8 mouse cellular contexts compared by ENCODE assay signal in genomic region chr17:88652702-88653374, GRCm38 (mm10). TPM values are rescaled to one million over a fixed set of nuclear protein-coding genes. Genes with fewer than 3 reads are reported as not detected.
A peak's percentile ranks its signal among the peaks of the same experiment; 100 is the strongest.
DNase-seq lines count a peak whose midpoint lies in the region; ATAC-seq and TF ChIP-seq lines count a peak whose summit lies in the region.

No protein-coding gene starts in this region.

- 0 out of 2 replicates have a peak, but pooled peaks cover 3% of the 10 kb centered on the region for H3K27me3 ChIP-seq in heart, embryonic 12.5 days (replicated peaks)
- H3K27me3 ChIP-seq in liver, embryonic 12.5 days (replicated peaks): no peaks in the 10 kb centered on the region
- no peaks in the 10 kb centered on the region for H3K27me3 ChIP-seq in neural tube, embryonic 12.5 days (replicated peaks)
- no peaks in the 10 kb centered on the region for H3K27me3 ChIP-seq in testis, adult 2 months (ENCODE audit: control insufficient read depth, insufficient read depth, low read length)

- no peak overlapping the region for H3K4me2 ChIP-seq in heart, embryonic 12.5 days
- no peak overlapping the region for H3K4me2 ChIP-seq in liver, embryonic 12.5 days
- peak overlapping the region; percentile 19; the same call in 1 of the 2 replicates for H3K4me2 ChIP-seq in neural tube, embryonic 12.5 days (replicated peaks)

- H3K9me3 ChIP-seq in heart, embryonic 12.5 days (replicated peaks): no peaks in the 10 kb centered on the region
- no peaks in the 10 kb centered on the region for H3K9me3 ChIP-seq in liver, embryonic 12.5 days (replicated peaks)
- H3K9me3 ChIP-seq in neural tube, embryonic 12.5 days: no peaks in the 10 kb centered on the region

- TF ChIP-seq CTCF in testis, adult 2 months (IDR thresholded peaks at IDR 0.05; ENCODE audit: control insufficient read depth, insufficient read depth, insufficient replicate concordance, low read depth, low read length): peak; percentile 97

- ATAC-seq in heart, embryonic 12.5 days (ENCODE audit: insufficient number of reproducible peaks, low FRiP score): peak; percentile 44; the same call in 1 of the 2 replicates
- peak; percentile 30; the same call in 1 of the 2 replicates for ATAC-seq in liver, embryonic 12.5 days
- ATAC-seq in neural tube, embryonic 12.5 days (ENCODE audit: low FRiP score, low read depth): peak; percentile 80

- DNase-seq in 416B (ENCODE audit: low read depth): peak; percentile 33
- DNase-seq in adrenal gland, postnatal 10 days: peak; percentile 86
- DNase-seq in embryo, embryonic 9.5 days (ENCODE audit: extremely low spot score): peak; percentile 82
- DNase-seq in kidney, postnatal 14 days: peak; percentile 70

- peaks cover 13% of the 10 kb centered on the region for H3K36me3 ChIP-seq in heart, embryonic 12.5 days
- H3K36me3 ChIP-seq in liver, embryonic 12.5 days: peaks cover 7% of the 10 kb centered on the region; the same call in 1 of the 2 replicates
- no peaks in the 10 kb centered on the region for H3K36me3 ChIP-seq in neural tube, embryonic 12.5 days
- no peaks in the 10 kb centered on the region for H3K36me3 ChIP-seq in testis, adult 2 months (ENCODE audit: control insufficient read depth, insufficient read depth, low read length)

- TF ChIP-seq POLR2A in testis, adult 2 months (IDR thresholded peaks at IDR 0.05; ENCODE audit: control insufficient read depth, low read depth, low read length): no peak

- no peak overlapping the region for H3K9ac ChIP-seq in heart, embryonic 12.5 days
- H3K9ac ChIP-seq in liver, embryonic 12.5 days: no peak overlapping the region
- no peak overlapping the region for H3K9ac ChIP-seq in neural tube, embryonic 12.5 days

- no peak overlapping the region for H3K27ac ChIP-seq in heart, embryonic 12.5 days (ENCODE audit: poor library complexity, severe bottlenecking)
- no peak overlapping the region for H3K27ac ChIP-seq in liver, embryonic 12.5 days
- no peak overlapping the region for H3K27ac ChIP-seq in neural tube, embryonic 12.5 days
- H3K27ac ChIP-seq in testis, adult 2 months (ENCODE audit: control insufficient read depth, insufficient read depth, low read depth, low read length): no peak overlapping the region

- no peak overlapping the region for H3K4me3 ChIP-seq in heart, embryonic 12.5 days
- no peak overlapping the region for H3K4me3 ChIP-seq in liver, embryonic 12.5 days
- H3K4me3 ChIP-seq in neural tube, embryonic 12.5 days: no peak overlapping the region
- H3K4me3 ChIP-seq in testis, adult 2 months (ENCODE audit: control insufficient read depth, low read depth, low read length): peak overlapping the region; percentile 62

- H3K4me1 ChIP-seq in heart, embryonic 12.5 days (replicated peaks): 0 out of 2 replicates have a peak, but pooled peaks cover 5% of the 10 kb centered on the region
- no peaks in the 10 kb centered on the region for H3K4me1 ChIP-seq in liver, embryonic 12.5 days
- H3K4me1 ChIP-seq in neural tube, embryonic 12.5 days: no peaks in the 10 kb centered on the region
- peaks cover 2% of the 10 kb centered on the region; the same call in 1 of the 2 replicates for H3K4me1 ChIP-seq in testis, adult 2 months (ENCODE audit: control insufficient read depth, insufficient read depth, low read length)

- WGBS in heart, embryonic 12.5 days: 21% methylated on average over 21 of the region's 21 CpGs
- WGBS in liver, embryonic 12.5 days (ENCODE audit: insufficient replicate concordance): 22% methylated on average over 21 of the region's 21 CpGs
- WGBS in neural tube, embryonic 12.5 days: 20% methylated on average over 21 of the region's 21 CpGs

RNA-seq across cellular contexts. Expression of gene Gtf2a1l, which starts 15.6 kb away (rescaled TPM):
- not detected for total RNA-seq in adrenal gland, postnatal 10 days (2021)
- 0.17 and 0.20 TPM in 2 replicates for polyA plus RNA-seq in heart, embryonic 12.5 days (2016; fragmentation: Nextera tagmentation; extraction: Ambion mirVana)
- not detected in 2 replicates for polyA plus RNA-seq in liver, embryonic 12.5 days (2016; fragmentation: Nextera tagmentation; extraction: Ambion mirVana)
- polyA plus RNA-seq in neural tube, embryonic 12.5 days (2016; fragmentation: Nextera tagmentation; extraction: Ambion mirVana): 0.17 and 0.18 TPM in 2 replicates
- polyA plus RNA-seq in testis, adult 2 months (2012; rRNA removed): 371 and 389 TPM in 2 replicates

RNA-seq across cellular contexts. Expression of gene Ston1, which starts 55.4 kb away (rescaled TPM):
- 10 to 100 TPM; 25.0 to 25.1 TPM for total RNA-seq in adrenal gland, postnatal 10 days (2021)
- 5.4 and 8.4 TPM in 2 replicates for polyA plus RNA-seq in heart, embryonic 12.5 days (2016; fragmentation: Nextera tagmentation; extraction: Ambion mirVana)
- polyA plus RNA-seq in liver, embryonic 12.5 days (2016; fragmentation: Nextera tagmentation; extraction: Ambion mirVana): 1.4 TPM in 2 replicates
- polyA plus RNA-seq in neural tube, embryonic 12.5 days (2016; fragmentation: Nextera tagmentation; extraction: Ambion mirVana): 2.4 and 2.6 TPM in 2 replicates
- polyA plus RNA-seq in testis, adult 2 months (2012; rRNA removed): 18.5 and 19.5 TPM in 2 replicates

Comparison
In these comparisons a context has a peak if more than half of its experiments do, and no peak if none do; other contexts are left out.
1. DNase-seq: peak in every context shown above with its lines; median percentile 86 in adrenal gland, postnatal 10 days; 82 in embryo, embryonic 9.5 days; 70 in kidney, postnatal 14 days; 33 in 416B.
2. ATAC-seq: peak in every context shown above with its lines; median percentile 80 in neural tube, embryonic 12.5 days; 44 in heart, embryonic 12.5 days; 30 in liver, embryonic 12.5 days.
3. RNA of gene Gtf2a1l, which starts 15.6 kb away (polyA plus RNA-seq): 371 to 389 TPM in testis, adult 2 months; 0.17 to 0.20 TPM in heart, embryonic 12.5 days, 0.17 to 0.18 TPM in neural tube, embryonic 12.5 days and not detected in liver, embryonic 12.5 days; every median in the first group is over 100 times any median in the second.